15 mouse cellular contexts compared by ENCODE assay signal in genomic region chr12:85146355-85146754, GRCm38 (mm10). TPM values are rescaled to one million over a fixed set of nuclear protein-coding genes. Genes with fewer than 3 reads are reported as not detected.
DNase-seq lines count a peak whose midpoint lies in the region; ATAC-seq and TF ChIP-seq lines count a peak whose summit lies in the region.
"Had no signal": no experiment of that assay in that cellular context is flagged by ENCODE, and none has a peak within 500 bp of the region (broad histone marks: within the 10 kb centered on the region; RNA-seq: fewer than 3 reads in every experiment).

No protein-coding gene starts in this region.

- 0 out of 2 replicates have a peak, but pooled peaks cover 5% of the 10 kb centered on the region for H3K27me3 ChIP-seq in intestine, embryonic 15.5 days (replicated peaks)
- H3K27me3 ChIP-seq in intestine, postnatal 0 days (replicated peaks; ENCODE audit: control insufficient read depth, insufficient read depth, low read length) = no peaks in the 10 kb centered on the region
- 0 out of 2 replicates have a peak, but pooled peaks cover 2% of the 10 kb centered on the region for H3K27me3 ChIP-seq in midbrain, embryonic 13.5 days
- H3K27me3 ChIP-seq in midbrain, embryonic 15.5 days (replicated peaks) = no peaks in the 10 kb centered on the region
- H3K27me3 ChIP-seq in heart, postnatal 0 days (ENCODE audit: control insufficient read depth, insufficient read depth, low read length) = peaks cover 8% of the 10 kb centered on the region; the same call in 1 of the 2 replicates
- no peaks in the 10 kb centered on the region for H3K27me3 ChIP-seq in stomach, postnatal 0 days (ENCODE audit: control insufficient read depth, insufficient read depth, low read length)
- H3K27me3 ChIP-seq in forebrain, embryonic 12.5 days = peaks cover 29% of the 10 kb centered on the region
- H3K27me3 ChIP-seq: neural tube, embryonic 15.5 days had no signal

- H3K4me3 ChIP-seq in intestine, embryonic 15.5 days (replicated peaks) = no peak overlapping the region
- H3K4me3 ChIP-seq in intestine, postnatal 0 days (ENCODE audit: low read depth, low read length) = no peak overlapping the region
- H3K4me3 ChIP-seq in midbrain, embryonic 13.5 days (replicated peaks) = no peak overlapping the region
- no peak overlapping the region for H3K4me3 ChIP-seq in midbrain, embryonic 15.5 days
- H3K4me3 ChIP-seq in heart, postnatal 0 days (ENCODE audit: low read depth, low read length) = no peak overlapping the region
- no peak overlapping the region for H3K4me3 ChIP-seq in stomach, postnatal 0 days (ENCODE audit: low read depth, low read length)
- H3K4me3 ChIP-seq in forebrain, embryonic 12.5 days (replicated peaks) = no peak overlapping the region
- H3K4me3 ChIP-seq: limb, embryonic 13.5 days; midbrain, embryonic 12.5 days; neural tube, embryonic 15.5 days had no signal

- H3K9me3 ChIP-seq in intestine, embryonic 15.5 days = no peaks in the 10 kb centered on the region
- no peaks in the 10 kb centered on the region for H3K9me3 ChIP-seq in intestine, postnatal 0 days (ENCODE audit: control insufficient read depth)
- H3K9me3 ChIP-seq in midbrain, embryonic 13.5 days = no peaks in the 10 kb centered on the region
- H3K9me3 ChIP-seq in midbrain, embryonic 15.5 days = no peaks in the 10 kb centered on the region
- H3K9me3 ChIP-seq in heart, postnatal 0 days (replicated peaks; ENCODE audit: control insufficient read depth, low read length) = no peaks in the 10 kb centered on the region
- H3K9me3 ChIP-seq in stomach, postnatal 0 days (ENCODE audit: control insufficient read depth, low read length) = no peaks in the 10 kb centered on the region
- H3K9me3 ChIP-seq in forebrain, embryonic 12.5 days = no peaks in the 10 kb centered on the region
- H3K9me3 ChIP-seq: limb, embryonic 13.5 days; midbrain, embryonic 12.5 days; neural tube, embryonic 15.5 days had no signal

- peak overlapping the region; percentile 20; the same call in 1 of the 2 replicates for H3K27ac ChIP-seq in intestine, embryonic 15.5 days
- no peak overlapping the region for H3K27ac ChIP-seq in intestine, postnatal 0 days (ENCODE audit: low read depth, low read length)
- H3K27ac ChIP-seq in midbrain, embryonic 13.5 days = no peak overlapping the region
- no peak overlapping the region for H3K27ac ChIP-seq in midbrain, embryonic 15.5 days
- no peak overlapping the region for H3K27ac ChIP-seq in heart, postnatal 0 days (ENCODE audit: low read depth)
- H3K27ac ChIP-seq in stomach, postnatal 0 days (replicated peaks) = no peak overlapping the region; the same call in 1 of the 2 replicates
- no peak overlapping the region for H3K27ac ChIP-seq in forebrain, embryonic 12.5 days
- H3K27ac ChIP-seq: midbrain, embryonic 12.5 days; neural tube, embryonic 15.5 days had no signal

- DNase-seq in heart, postnatal 0 days (ENCODE audit: low spot score) = peak; percentile 36
- DNase-seq in stomach, postnatal 0 days (ENCODE audit: low spot score) = no peak
- no peak for DNase-seq in ovary, postnatal 36 days (ENCODE audit: low spot score)
- DNase-seq: adrenal gland, postnatal 36 days; cerebellum, adult 8-10 months; thymus, postnatal 25 days had no signal

- no peak for TF ChIP-seq EP300 in heart, postnatal 0 days (IDR thresholded peaks at IDR 0.05; ENCODE audit: low read depth)
- TF ChIP-seq EP300 in stomach, postnatal 0 days (optimal IDR thresholded peaks at IDR 0.05) = no peak

- no peaks in the 10 kb centered on the region for H3K36me3 ChIP-seq in intestine, embryonic 15.5 days
- H3K36me3 ChIP-seq in intestine, postnatal 0 days (ENCODE audit: control insufficient read depth, insufficient read depth) = no peaks in the 10 kb centered on the region
- H3K36me3 ChIP-seq in midbrain, embryonic 13.5 days = peaks cover 4% of the 10 kb centered on the region; the same call in 1 of the 2 replicates
- H3K36me3 ChIP-seq in midbrain, embryonic 15.5 days (replicated peaks) = peaks cover 11% of the 10 kb centered on the region
- H3K36me3 ChIP-seq in heart, postnatal 0 days (replicated peaks; ENCODE audit: control insufficient read depth, insufficient read depth, low read length) = no peaks in the 10 kb centered on the region
- no peaks in the 10 kb centered on the region for H3K36me3 ChIP-seq in stomach, postnatal 0 days (ENCODE audit: control insufficient read depth, insufficient read depth, low read length)
- H3K36me3 ChIP-seq in forebrain, embryonic 12.5 days (replicated peaks) = no peaks in the 10 kb centered on the region
- H3K36me3 ChIP-seq: G1E; limb, embryonic 13.5 days; midbrain, embryonic 12.5 days had no signal

- 0 out of 2 replicates have a peak, but pooled peaks cover 10% of the 10 kb centered on the region for H3K4me1 ChIP-seq in intestine, embryonic 15.5 days (replicated peaks)
- no peaks in the 10 kb centered on the region for H3K4me1 ChIP-seq in intestine, postnatal 0 days (replicated peaks; ENCODE audit: control insufficient read depth, insufficient read depth, low read length)
- peaks cover 21% of the 10 kb centered on the region for H3K4me1 ChIP-seq in midbrain, embryonic 13.5 days (replicated peaks)
- H3K4me1 ChIP-seq in midbrain, embryonic 15.5 days = peaks cover 13% of the 10 kb centered on the region
- H3K4me1 ChIP-seq in heart, postnatal 0 days (ENCODE audit: control insufficient read depth, insufficient read depth) = no peaks in the 10 kb centered on the region
- H3K4me1 ChIP-seq in stomach, postnatal 0 days (replicated peaks; ENCODE audit: control insufficient read depth, insufficient read depth) = no peaks in the 10 kb centered on the region
- H3K4me1 ChIP-seq in forebrain, embryonic 12.5 days = peaks cover 11% of the 10 kb centered on the region

- ATAC-seq in intestine, embryonic 15.5 days = peak; percentile 57
- ATAC-seq in intestine, postnatal 0 days = no peak
- no peak for ATAC-seq in midbrain, embryonic 13.5 days
- ATAC-seq in midbrain, embryonic 15.5 days (replicated peaks) = no peak
- ATAC-seq in heart, postnatal 0 days (ENCODE audit: insufficient read depth, low read depth) = 0 out of 2 replicates have a peak, but pooled peaks have one; percentile 33
- 0 out of 2 replicates have a peak, but pooled peaks have one; percentile 19 for ATAC-seq in stomach, postnatal 0 days (ENCODE audit: low FRiP score, low TSS enrichment)
- ATAC-seq in forebrain, embryonic 12.5 days (ENCODE audit: low FRiP score) = no peak

- 25% methylated on average over 9 of the region's 11 CpGs for WGBS in intestine, embryonic 15.5 days
- 33% methylated on average over 9 of the region's 11 CpGs for WGBS in intestine, postnatal 0 days
- 39% methylated on average over 8 of the region's 11 CpGs for WGBS in midbrain, embryonic 13.5 days
- 37% methylated on average over 11 of the region's 11 CpGs for WGBS in midbrain, embryonic 15.5 days
- WGBS in heart, postnatal 0 days = 28% methylated on average over 9 of the region's 11 CpGs
- 35% methylated on average over 9 of the region's 11 CpGs for WGBS in stomach, postnatal 0 days
- WGBS in forebrain, embryonic 12.5 days = 41% methylated on average over 6 of the region's 11 CpGs

- no peak overlapping the region for H3K9ac ChIP-seq in intestine, embryonic 15.5 days
- no peak overlapping the region for H3K9ac ChIP-seq in intestine, postnatal 0 days (ENCODE audit: low read depth, low read length)
- H3K9ac ChIP-seq in midbrain, embryonic 13.5 days (replicated peaks) = 0 out of 2 replicates have a peak overlapping the region, but pooled peaks have one; percentile 23
- no peak overlapping the region for H3K9ac ChIP-seq in midbrain, embryonic 15.5 days
- no peak overlapping the region for H3K9ac ChIP-seq in heart, postnatal 0 days (replicated peaks; ENCODE audit: low read depth, low read length)
- no peak overlapping the region for H3K9ac ChIP-seq in stomach, postnatal 0 days (ENCODE audit: low read length)
- no peak overlapping the region for H3K9ac ChIP-seq in forebrain, embryonic 12.5 days
- H3K9ac ChIP-seq: midbrain, embryonic 12.5 days; neural tube, embryonic 15.5 days had no signal

- H3K4me2 ChIP-seq in intestine, embryonic 15.5 days (replicated peaks) = no peak overlapping the region
- H3K4me2 ChIP-seq in intestine, postnatal 0 days (replicated peaks; ENCODE audit: low read depth) = no peak overlapping the region
- H3K4me2 ChIP-seq in midbrain, embryonic 13.5 days (replicated peaks) = no peak overlapping the region
- H3K4me2 ChIP-seq in midbrain, embryonic 15.5 days = no peak overlapping the region
- no peak overlapping the region for H3K4me2 ChIP-seq in heart, postnatal 0 days (ENCODE audit: low read depth, low read length)
- no peak overlapping the region for H3K4me2 ChIP-seq in stomach, postnatal 0 days (replicated peaks; ENCODE audit: low read depth)
- no peak overlapping the region for H3K4me2 ChIP-seq in forebrain, embryonic 12.5 days
- H3K4me2 ChIP-seq: limb, embryonic 13.5 days; midbrain, embryonic 12.5 days; neural tube, embryonic 15.5 days had no signal

- no peak for TF ChIP-seq CTCF in intestine, postnatal 0 days (IDR thresholded peaks at IDR 0.05; ENCODE audit: low read depth)
- no peak for TF ChIP-seq CTCF in heart, postnatal 0 days (IDR thresholded peaks at IDR 0.05; ENCODE audit: low read depth)
- TF ChIP-seq CTCF in stomach, postnatal 0 days (IDR thresholded peaks at IDR 0.05; ENCODE audit: low read depth) = no peak

RNA-seq across cellular contexts. Expression of gene Rps6kl1, which starts 4.7 kb away (rescaled TPM):
- 2.4 and 2.6 TPM in 2 replicates for polyA plus RNA-seq in intestine, embryonic 15.5 days (2015; fragmentation: Nextera tagmentation; extraction: Ambion mirVana)
- polyA plus RNA-seq in intestine, postnatal 0 days (2015; fragmentation: Nextera tagmentation; extraction: Ambion mirVana) = 1.3 and 1.9 TPM in 2 replicates
- 15.6 and 16.6 TPM in 2 replicates for polyA plus RNA-seq in midbrain, embryonic 13.5 days (2015; fragmentation: Nextera tagmentation; extraction: Ambion mirVana)
- polyA plus RNA-seq in midbrain, embryonic 15.5 days (2015; fragmentation: Nextera tagmentation; extraction: Ambion mirVana) = 37.3 and 38.2 TPM in 2 replicates
- 0.04 and 0.11 TPM in 2 replicates for total RNA-seq in heart, postnatal 0 days (2014; rRNA removed; ENCODE audit: low replicate concordance)
- 0.95 and 1.1 TPM in 2 replicates for polyA plus RNA-seq in heart, postnatal 0 days (2015; fragmentation: Nextera tagmentation; extraction: Ambion mirVana)
- 0.65 and 0.75 TPM in 2 replicates for polyA plus RNA-seq in stomach, postnatal 0 days (2015; fragmentation: Nextera tagmentation; extraction: Ambion mirVana)
- 5.8 and 6.1 TPM in 2 replicates for polyA plus RNA-seq in forebrain, embryonic 12.5 days (2016; fragmentation: Nextera tagmentation; extraction: Ambion mirVana)

RNA-seq across cellular contexts. Expression of gene Pgf, which starts 31.2 kb away (rescaled TPM):
- polyA plus RNA-seq in intestine, embryonic 15.5 days (2015; fragmentation: Nextera tagmentation; extraction: Ambion mirVana) = 15.6 and 15.8 TPM in 2 replicates
- polyA plus RNA-seq in intestine, postnatal 0 days (2015; fragmentation: Nextera tagmentation; extraction: Ambion mirVana) = 3.9 and 4.2 TPM in 2 replicates
- 5.7 and 6.3 TPM in 2 replicates for polyA plus RNA-seq in midbrain, embryonic 13.5 days (2015; fragmentation: Nextera tagmentation; extraction: Ambion mirVana)
- polyA plus RNA-seq in midbrain, embryonic 15.5 days (2015; fragmentation: Nextera tagmentation; extraction: Ambion mirVana) = 7.2 and 8.7 TPM in 2 replicates
- 4.4 and 5.0 TPM in 2 replicates for total RNA-seq in heart, postnatal 0 days (2014; rRNA removed; ENCODE audit: low replicate concordance)
- polyA plus RNA-seq in heart, postnatal 0 days (2015; fragmentation: Nextera tagmentation; extraction: Ambion mirVana) = 3.6 and 4.0 TPM in 2 replicates
- polyA plus RNA-seq in stomach, postnatal 0 days (2015; fragmentation: Nextera tagmentation; extraction: Ambion mirVana) = 3.0 and 3.5 TPM in 2 replicates
- polyA plus RNA-seq in forebrain, embryonic 12.5 days (2016; fragmentation: Nextera tagmentation; extraction: Ambion mirVana) = 6.3 and 7.5 TPM in 2 replicates
- polyA plus RNA-seq: G1E had no signal

RNA-seq across cellular contexts. Expression of gene Dlst, which starts 35.7 kb away (rescaled TPM):
- polyA plus RNA-seq in intestine, embryonic 15.5 days (2015; fragmentation: Nextera tagmentation; extraction: Ambion mirVana) = 117 and 125 TPM in 2 replicates
- polyA plus RNA-seq in intestine, postnatal 0 days (2015; fragmentation: Nextera tagmentation; extraction: Ambion mirVana) = 119 and 125 TPM in 2 replicates
- 98.6 and 104 TPM in 2 replicates for polyA plus RNA-seq in midbrain, embryonic 13.5 days (2015; fragmentation: Nextera tagmentation; extraction: Ambion mirVana)
- 107 and 109 TPM in 2 replicates for polyA plus RNA-seq in midbrain, embryonic 15.5 days (2015; fragmentation: Nextera tagmentation; extraction: Ambion mirVana)
- total RNA-seq in heart, postnatal 0 days (2014; rRNA removed; ENCODE audit: low replicate concordance) = 341 and 343 TPM in 2 replicates
- polyA plus RNA-seq in heart, postnatal 0 days (2015; fragmentation: Nextera tagmentation; extraction: Ambion mirVana) = 255 and 269 TPM in 2 replicates
- 63.2 and 70.2 TPM in 2 replicates for polyA plus RNA-seq in stomach, postnatal 0 days (2015; fragmentation: Nextera tagmentation; extraction: Ambion mirVana)
- 104 and 109 TPM in 2 replicates for polyA plus RNA-seq in forebrain, embryonic 12.5 days (2016; fragmentation: Nextera tagmentation; extraction: Ambion mirVana)

RNA-seq across cellular contexts. Expression of gene Prox2, which starts 35.8 kb away (rescaled TPM):
- 1.9 and 2.1 TPM in 2 replicates for polyA plus RNA-seq in intestine, embryonic 15.5 days (2015; fragmentation: Nextera tagmentation; extraction: Ambion mirVana)
- polyA plus RNA-seq in intestine, postnatal 0 days (2015; fragmentation: Nextera tagmentation; extraction: Ambion mirVana) = 0.99 and 1.6 TPM in 2 replicates
- 1.8 and 2.8 TPM in 2 replicates for polyA plus RNA-seq in midbrain, embryonic 13.5 days (2015; fragmentation: Nextera tagmentation; extraction: Ambion mirVana)
- polyA plus RNA-seq in midbrain, embryonic 15.5 days (2015; fragmentation: Nextera tagmentation; extraction: Ambion mirVana) = 1.1 and 1.4 TPM in 2 replicates
- total RNA-seq in heart, postnatal 0 days (2014; rRNA removed; ENCODE audit: low replicate concordance) = 0.08 and 2.0 TPM in 2 replicates
- 1.8 and 1.9 TPM in 2 replicates for polyA plus RNA-seq in heart, postnatal 0 days (2015; fragmentation: Nextera tagmentation; extraction: Ambion mirVana)
- polyA plus RNA-seq in stomach, postnatal 0 days (2015; fragmentation: Nextera tagmentation; extraction: Ambion mirVana) = 1.5 and 1.9 TPM in 2 replicates
- 3.1 and 4.3 TPM in 2 replicates for polyA plus RNA-seq in forebrain, embryonic 12.5 days (2016; fragmentation: Nextera tagmentation; extraction: Ambion mirVana)

Comparison
In these comparisons a context has a peak if more than half of its experiments do, and no peak if none do; other contexts are left out.
1. ATAC-seq: peak in intestine, embryonic 15.5 days (single experiment), heart, postnatal 0 days (single experiment) and stomach, postnatal 0 days (single experiment); none in intestine, postnatal 0 days (single experiment), midbrain, embryonic 13.5 days (single experiment), midbrain, embryonic 15.5 days (single experiment) and forebrain, embryonic 12.5 days (single experiment).